Mouse (Mus musculus): ENCODE results near the gene Gm45521. TPM values are rescaled to one million over a fixed set of nuclear protein-coding genes. Genes with fewer than 3 reads are reported as not detected.

Gene Gm45521
- not detected in 2 replicates for total RNA-seq (2014; rRNA removed)
- polyA plus RNA-seq (2015; fragmentation: Nextera tagmentation; extraction: Ambion mirVana): 0.23 TPM in 1 of 2 replicates, not detected in the other

GRCm38 (mm10) chr14:7957049-7957448 lies at the start of gene Gm45521:
Gene Gm45521, plus strand, starts transcription at chr14:7957288.
- 43% methylated on average over 9 of the region's 9 CpGs for WGBS
- Histone ChIP-seq H3K27me3 (ENCODE audit: insufficient read depth, low read length) (no peaks in the 10 kb centered on the region), H3K36me3 (ENCODE audit: insufficient read depth, low read length) (no peaks in the 10 kb centered on the region), H3K9ac (replicated peaks; ENCODE audit: low read length) (no peak within 1 kb of the TSS), H3K4me2 (ENCODE audit: low read depth, low read length) (no peak within 1 kb of the TSS), H3K4me3 (ENCODE audit: low read length) (no peak within 1 kb of the TSS), H3K27ac (no peak within 1 kb of the TSS), H3K4me1 (ENCODE audit: insufficient read depth, low read length) (no peaks in the 10 kb centered on the region), H3K9me3 (ENCODE audit: low read length) (no peaks in the 10 kb centered on the region)
- ATAC-seq: peak; percentile 49
- peak; percentile 40 for DNase-seq (ENCODE audit: low spot score)
- no peak for TF ChIP-seq CTCF (IDR thresholded peaks at IDR 0.05; ENCODE audit: low read depth)

- Histone ChIP-seq H3K27ac (no peak overlapping the region), H3K9ac (replicated peaks; ENCODE audit: low read length) (no peak overlapping the region), H3K4me3 (ENCODE audit: low read length) (no peak overlapping the region), H3K4me2 (ENCODE audit: low read depth, low read length) (no peak overlapping the region), H3K36me3 (ENCODE audit: insufficient read depth, low read length) (peaks cover 47% of the 10 kb centered on the region), H3K9me3 (ENCODE audit: low read length) (no peaks in the 10 kb centered on the region), H3K27me3 (ENCODE audit: insufficient read depth, low read length) (no peaks in the 10 kb centered on the region), H3K4me1 (ENCODE audit: insufficient read depth, low read length) (no peaks in the 10 kb centered on the region)
- 75% methylated on average over 10 of the region's 10 CpGs for WGBS
- DNase-seq (ENCODE audit: low spot score) (no peak), ATAC-seq (no peak)
- TF ChIP-seq CTCF (IDR thresholded peaks at IDR 0.05; ENCODE audit: low read depth): no peak
Observed at GRCm38 (mm10) chr14:7909472-7909871, 47.6 kb upstream of the Gm45521 start.

GRCm38 (mm10) chr14:7913842-7914241 lies 43.2 kb upstream of the Gm45521 start:
- DNase-seq (ENCODE audit: low spot score) (no peak), ATAC-seq (peak; percentile 31; the same call in 1 of the 2 replicates)
- Histone ChIP-seq H3K27me3 (ENCODE audit: insufficient read depth, low read length) (no peaks in the 10 kb centered on the region), H3K9me3 (ENCODE audit: low read length) (no peaks in the 10 kb centered on the region), H3K27ac (no peak overlapping the region), H3K36me3 (ENCODE audit: insufficient read depth, low read length) (peaks cover 56% of the 10 kb centered on the region), H3K4me2 (ENCODE audit: low read depth, low read length) (no peak overlapping the region), H3K9ac (replicated peaks; ENCODE audit: low read length) (no peak overlapping the region), H3K4me3 (ENCODE audit: low read length) (no peak overlapping the region), H3K4me1 (ENCODE audit: insufficient read depth, low read length) (no peaks in the 10 kb centered on the region)
- TF ChIP-seq CTCF (IDR thresholded peaks at IDR 0.05; ENCODE audit: low read depth): no peak
- WGBS: 72% methylated on average over 7 of the region's 7 CpGs

GRCm38 (mm10) chr14:7914461-7914860 lies 42.6 kb upstream of the Gm45521 start:
- DNase-seq (ENCODE audit: low spot score) (no peak), ATAC-seq (no peak)
- WGBS: 81% methylated on average over 4 of the region's 4 CpGs

GRCm38 (mm10) chr14:7918150-7918991 lies 38.7 kb upstream of the Gm45521 start:
- 74% methylated on average over 6 of the region's 6 CpGs for WGBS
- H3K9me3 ChIP-seq (ENCODE audit: low read length): no peaks in the 10 kb centered on the region
- peaks cover 59% of the 10 kb centered on the region for H3K36me3 ChIP-seq (ENCODE audit: insufficient read depth, low read length)

More at GRCm38 (mm10) chr14:7914461-7914860, 42.6 kb upstream of the Gm45521 start:
- Histone ChIP-seq H3K9ac (replicated peaks; ENCODE audit: low read length) (no peak overlapping the region), H3K9me3 (ENCODE audit: low read length) (no peaks in the 10 kb centered on the region), H3K4me2 (ENCODE audit: low read depth, low read length) (no peak overlapping the region), H3K27ac (no peak overlapping the region), H3K27me3 (ENCODE audit: insufficient read depth, low read length) (no peaks in the 10 kb centered on the region), H3K4me3 (ENCODE audit: low read length) (no peak overlapping the region), H3K4me1 (ENCODE audit: insufficient read depth, low read length) (no peaks in the 10 kb centered on the region), H3K36me3 (ENCODE audit: insufficient read depth, low read length) (peaks cover 57% of the 10 kb centered on the region)
- no peak for TF ChIP-seq CTCF (IDR thresholded peaks at IDR 0.05; ENCODE audit: low read depth)

GRCm38 (mm10) chr14:7919309-7919708 lies 37.8 kb upstream of the Gm45521 start:
- Histone ChIP-seq H3K4me3 (ENCODE audit: low read length) (no peak overlapping the region), H3K27ac (no peak overlapping the region), H3K4me1 (ENCODE audit: insufficient read depth, low read length) (no peaks in the 10 kb centered on the region), H3K9ac (replicated peaks; ENCODE audit: low read length) (no peak overlapping the region), H3K27me3 (ENCODE audit: insufficient read depth, low read length) (no peaks in the 10 kb centered on the region), H3K9me3 (ENCODE audit: low read length) (no peaks in the 10 kb centered on the region), H3K4me2 (ENCODE audit: low read depth, low read length) (no peak overlapping the region), H3K36me3 (ENCODE audit: insufficient read depth, low read length) (peaks cover 60% of the 10 kb centered on the region)
- TF ChIP-seq CTCF (IDR thresholded peaks at IDR 0.05; ENCODE audit: low read depth): no peak
- ATAC-seq (no peak), DNase-seq (ENCODE audit: low spot score) (no peak)
- WGBS: 92% methylated on average over 5 of the region's 5 CpGs

More at GRCm38 (mm10) chr14:7918150-7918991, 38.7 kb upstream of the Gm45521 start:
- no peak overlapping the region for H3K9ac ChIP-seq (replicated peaks; ENCODE audit: low read length)
- H3K4me3 ChIP-seq (ENCODE audit: low read length): no peak overlapping the region
- no peaks in the 10 kb centered on the region for H3K27me3 ChIP-seq (ENCODE audit: insufficient read depth, low read length)
- H3K4me2 ChIP-seq (ENCODE audit: low read depth, low read length): no peak overlapping the region
- no peak overlapping the region for H3K27ac ChIP-seq
- ATAC-seq (no peak), DNase-seq (ENCODE audit: low spot score) (no peak)
- no peak for TF ChIP-seq CTCF (IDR thresholded peaks at IDR 0.05; ENCODE audit: low read depth)
- no peaks in the 10 kb centered on the region for H3K4me1 ChIP-seq (ENCODE audit: insufficient read depth, low read length)

GRCm38 (mm10) chr14:7919921-7920320 lies 37.2 kb upstream of the Gm45521 start:
- no peak for DNase-seq (ENCODE audit: low spot score)
- H3K4me1 ChIP-seq (ENCODE audit: insufficient read depth, low read length): no peaks in the 10 kb centered on the region
- no peak overlapping the region for H3K9ac ChIP-seq (replicated peaks; ENCODE audit: low read length)
- H3K27ac ChIP-seq: no peak overlapping the region
- H3K27me3 ChIP-seq (ENCODE audit: insufficient read depth, low read length): no peaks in the 10 kb centered on the region
- peaks cover 58% of the 10 kb centered on the region for H3K36me3 ChIP-seq (ENCODE audit: insufficient read depth, low read length)
- H3K9me3 ChIP-seq (ENCODE audit: low read length): no peaks in the 10 kb centered on the region
- H3K4me2 ChIP-seq (ENCODE audit: low read depth, low read length): no peak overlapping the region
- no peak overlapping the region for H3K4me3 ChIP-seq (ENCODE audit: low read length)
- no peak for ATAC-seq
- 80% methylated on average over 4 of the region's 4 CpGs for WGBS
- TF ChIP-seq CTCF (IDR thresholded peaks at IDR 0.05; ENCODE audit: low read depth): no peak

All from hindbrain, postnatal 0 days (tissue).